Mouse (Mus musculus): ENCODE results near the gene Havcr2. TPM values are rescaled to one million over a fixed set of nuclear protein-coding genes. Genes with fewer than 3 reads are reported as not detected.

Gene Havcr2
- total RNA-seq, 1 experiment from 2014 or later: 182 TPM

Other genes with a start within 250 kb of the Havcr2 start
- gene Fndc9, start 219.4 kb upstream of the Havcr2 start, total RNA-seq (2017): 0.39 to 0.53 TPM in 2 of 3 replicates, not detected in the other
- 120 to 188 TPM (median 136 TPM) in 3 replicates for gene Cyfip2, start 142.1 kb upstream of the Havcr2 start, total RNA-seq (2017)
- gene Itk, start 65.4 kb upstream of the Havcr2 start, total RNA-seq (2017): 25.2 to 61.1 TPM (median 26.8 TPM) in 3 replicates
- gene Fam71b, start 58.4 kb upstream of the Havcr2 start, total RNA-seq (2017): not detected in 3 replicates
- 43.8 to 58.3 TPM (median 56.8 TPM) in 3 replicates for gene Med7, start 18.0 kb upstream of the Havcr2 start, total RNA-seq (2017)
- not detected in 3 replicates for gene Gm12169, start 69.3 kb downstream of the Havcr2 start, total RNA-seq (2017)
- not detected in 3 replicates for gene BC053393, start 116.6 kb downstream of the Havcr2 start, total RNA-seq (2017)
- not detected in 3 replicates for gene Dppa1, start 174.3 kb downstream of the Havcr2 start, total RNA-seq (2017)

Data from monocyte, adult 5-6 weeks (primary cell).